Mouse (Mus musculus): ENCODE results near the gene Pwwp2a. TPM values are rescaled to one million over a fixed set of nuclear protein-coding genes. Genes with fewer than 3 reads are reported as not detected.

Gene Pwwp2a
- total and polyA plus RNA-seq, 2 experiments from 2014 or later = 16.6 to 29.8 TPM

- Histone ChIP-seq H3K27me3 (ENCODE audit: insufficient read depth, low read length) (no peaks in the 10 kb centered on the region), H3K4me3 (ENCODE audit: low read depth, low read length) (no peak overlapping the region), H3K27ac (ENCODE audit: low read depth, low read length) (peak overlapping the region; percentile 4; the same call in 1 of the 2 replicates), H3K9ac (no peak overlapping the region), H3K4me1 (ENCODE audit: insufficient read depth) (0 out of 2 replicates have a peak, but pooled peaks cover 7% of the 10 kb centered on the region), H3K9me3 (ENCODE audit: low read length) (no peaks in the 10 kb centered on the region), H3K36me3 (ENCODE audit: insufficient read depth) (no peaks in the 10 kb centered on the region), H3K4me2 (ENCODE audit: low read depth) (no peak overlapping the region)
- DNase-seq (peak; percentile 84), ATAC-seq (peak; percentile 95)
- TF ChIP-seq CTCF (IDR thresholded peaks at IDR 0.05; ENCODE audit: low read depth) = no peak
- WGBS = 5% methylated on average over 2 of the region's 2 CpGs
Observed at GRCm38 (mm10) chr11:43643180-43643591, 38.6 kb upstream of the Pwwp2a start.

DNA sequence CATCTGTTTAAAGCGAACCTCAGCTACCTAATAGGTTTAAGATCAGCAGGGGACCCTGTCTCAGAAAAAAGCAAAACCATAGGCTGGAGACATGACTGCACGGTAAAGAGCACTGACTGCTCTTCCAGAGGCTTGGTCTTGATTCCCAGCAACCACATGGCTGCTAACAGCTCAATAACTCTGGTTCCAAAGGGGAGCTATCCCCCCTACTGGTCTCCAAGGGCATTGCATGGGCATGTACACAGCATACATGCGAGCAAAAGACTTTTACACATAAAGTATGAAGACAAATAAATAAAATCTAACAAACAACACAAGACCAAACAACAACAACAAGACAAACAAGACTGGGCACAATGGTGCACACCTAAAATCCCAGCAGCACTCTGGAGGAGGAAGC is 36.5 kb upstream of the Pwwp2a start:
- Histone ChIP-seq H3K27ac (ENCODE audit: low read depth, low read length) (no peak overlapping the region), H3K9me3 (ENCODE audit: low read length) (no peaks in the 10 kb centered on the region), H3K27me3 (ENCODE audit: insufficient read depth, low read length) (no peaks in the 10 kb centered on the region), H3K4me2 (ENCODE audit: low read depth) (no peak overlapping the region), H3K4me1 (ENCODE audit: insufficient read depth) (0 out of 2 replicates have a peak, but pooled peaks cover 7% of the 10 kb centered on the region), H3K4me3 (ENCODE audit: low read depth, low read length) (no peak overlapping the region), H3K9ac (no peak overlapping the region), H3K36me3 (ENCODE audit: insufficient read depth) (no peaks in the 10 kb centered on the region)
- no peak for ATAC-seq
- 0 out of 2 replicates have a peak, but pooled peaks have one; percentile 25 for TF ChIP-seq CTCF (IDR thresholded peaks at IDR 0.05; ENCODE audit: low read depth)
- WGBS = 84% methylated on average over 3 of the region's 3 CpGs
- DNase-seq = no peak

DNA sequence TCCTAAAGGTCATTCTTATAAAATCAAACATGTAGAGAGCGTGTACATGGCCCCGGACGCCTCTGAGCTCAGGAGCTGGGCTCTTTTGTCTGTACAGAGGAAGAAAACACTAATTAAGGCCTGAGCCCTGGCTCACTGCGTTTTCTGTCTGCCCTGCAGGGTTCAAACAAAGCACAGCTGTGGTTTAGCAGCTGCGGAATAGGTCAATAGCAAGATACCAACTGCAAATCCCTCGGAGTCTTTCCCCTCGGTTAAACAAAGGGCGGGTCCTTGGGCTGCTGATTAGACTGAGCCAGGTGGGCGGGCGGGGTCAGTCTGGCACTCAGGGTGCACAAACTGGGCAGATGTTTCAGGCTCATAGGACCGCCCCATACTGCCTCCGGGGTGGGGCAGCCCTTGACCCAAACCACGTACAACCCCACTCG is 28.7 kb upstream of the Pwwp2a start:
- ATAC-seq (peak; percentile 27; the same call in 1 of the 2 replicates), DNase-seq (no peak)
- no peaks in the 10 kb centered on the region for H3K27me3 ChIP-seq (ENCODE audit: insufficient read depth, low read length)
- H3K4me3 ChIP-seq (ENCODE audit: low read depth, low read length) = no peak overlapping the region
- H3K9me3 ChIP-seq (ENCODE audit: low read length) = no peaks in the 10 kb centered on the region
- no peak overlapping the region for H3K27ac ChIP-seq (ENCODE audit: low read depth, low read length)
- no peak for TF ChIP-seq CTCF (IDR thresholded peaks at IDR 0.05; ENCODE audit: low read depth)
- no peak overlapping the region for H3K9ac ChIP-seq
- H3K36me3 ChIP-seq (ENCODE audit: insufficient read depth) = no peaks in the 10 kb centered on the region
- H3K4me2 ChIP-seq (ENCODE audit: low read depth) = no peak overlapping the region
- no peaks in the 10 kb centered on the region for H3K4me1 ChIP-seq (ENCODE audit: insufficient read depth)
- 24% methylated on average over 14 of the region's 14 CpGs for WGBS

GRCm38 (mm10) chr11:43656464-43656863 is 25.3 kb upstream of the Pwwp2a start:
- Histone ChIP-seq H3K9me3 (ENCODE audit: low read length) (no peaks in the 10 kb centered on the region), H3K9ac (no peak overlapping the region), H3K27ac (ENCODE audit: low read depth, low read length) (no peak overlapping the region), H3K36me3 (ENCODE audit: insufficient read depth) (no peaks in the 10 kb centered on the region), H3K4me2 (ENCODE audit: low read depth) (no peak overlapping the region), H3K4me1 (ENCODE audit: insufficient read depth) (no peaks in the 10 kb centered on the region), H3K4me3 (ENCODE audit: low read depth, low read length) (no peak overlapping the region), H3K27me3 (ENCODE audit: insufficient read depth, low read length) (no peaks in the 10 kb centered on the region)
- 77% methylated on average over 10 of the region's 10 CpGs for WGBS
- DNase-seq (no peak), ATAC-seq (no peak)
- no peak for TF ChIP-seq CTCF (IDR thresholded peaks at IDR 0.05; ENCODE audit: low read depth)

GRCm38 (mm10) chr11:43658010-43658409 is 23.8 kb upstream of the Pwwp2a start:
- H3K4me2 ChIP-seq (ENCODE audit: low read depth) = no peak overlapping the region
- H3K9ac ChIP-seq = no peak overlapping the region
- H3K27ac ChIP-seq (ENCODE audit: low read depth, low read length) = no peak overlapping the region
- no peaks in the 10 kb centered on the region for H3K4me1 ChIP-seq (ENCODE audit: insufficient read depth)
- DNase-seq = no peak
- TF ChIP-seq CTCF (IDR thresholded peaks at IDR 0.05; ENCODE audit: low read depth) = no peak
- 90% methylated on average over 1 of the region's 1 CpGs for WGBS
- no peak for ATAC-seq
- H3K36me3 ChIP-seq (ENCODE audit: insufficient read depth) = no peaks in the 10 kb centered on the region
- no peak overlapping the region for H3K4me3 ChIP-seq (ENCODE audit: low read depth, low read length)
- no peaks in the 10 kb centered on the region for H3K27me3 ChIP-seq (ENCODE audit: insufficient read depth, low read length)
- no peaks in the 10 kb centered on the region for H3K9me3 ChIP-seq (ENCODE audit: low read length)

DNA sequence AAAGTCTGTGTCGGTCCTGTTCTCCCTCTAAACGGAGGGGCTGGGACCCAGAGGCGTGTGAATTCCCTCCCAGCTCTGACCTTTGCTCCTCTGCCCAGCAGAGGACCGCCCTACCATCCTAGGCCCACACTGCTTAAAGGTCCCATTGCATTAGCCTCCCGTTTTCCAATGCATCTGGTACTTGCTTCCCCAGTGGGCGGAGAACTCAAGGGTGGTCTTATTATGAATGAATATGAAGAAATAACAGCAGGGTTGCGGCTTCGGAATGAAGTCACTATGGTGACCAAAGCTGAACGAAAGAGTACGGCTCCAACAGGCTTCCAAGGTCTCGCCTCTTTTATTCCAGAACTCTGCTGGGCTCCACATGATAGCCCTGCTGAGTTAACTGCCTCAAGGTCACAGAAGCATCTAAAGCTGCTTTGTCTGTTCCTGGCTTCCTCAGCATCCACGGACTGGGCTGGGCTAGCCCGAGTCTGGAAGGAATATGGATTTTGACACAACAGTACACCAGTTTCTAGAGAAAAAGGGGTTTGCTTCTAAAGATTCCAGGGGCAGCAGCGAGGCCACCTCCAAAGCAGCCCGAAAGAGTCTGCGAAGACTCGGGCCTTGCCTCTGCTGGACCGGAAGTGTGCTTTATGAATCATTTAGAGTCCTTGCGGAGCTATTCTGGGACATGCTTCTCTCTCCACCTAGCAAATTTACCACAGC is 14.6 kb upstream of the Pwwp2a start:
- ATAC-seq (peak; percentile 74), DNase-seq (peak; percentile 29)
- H3K4me1 ChIP-seq (ENCODE audit: insufficient read depth) = no peaks in the 10 kb centered on the region; the same call in 1 of the 2 replicates
- no peak overlapping the region for H3K4me3 ChIP-seq (ENCODE audit: low read depth, low read length)
- no peaks in the 10 kb centered on the region for H3K36me3 ChIP-seq (ENCODE audit: insufficient read depth)
- no peaks in the 10 kb centered on the region for H3K27me3 ChIP-seq (ENCODE audit: insufficient read depth, low read length)
- no peaks in the 10 kb centered on the region for H3K9me3 ChIP-seq (ENCODE audit: low read length)
- 49% methylated on average over 19 of the region's 19 CpGs for WGBS
- H3K9ac ChIP-seq = no peak overlapping the region
- no peak for TF ChIP-seq CTCF (IDR thresholded peaks at IDR 0.05; ENCODE audit: low read depth)
- no peak overlapping the region for H3K4me2 ChIP-seq (ENCODE audit: low read depth)
- H3K27ac ChIP-seq (ENCODE audit: low read depth, low read length) = peak overlapping the region; percentile 31; the same call in 1 of the 2 replicates

DNA sequence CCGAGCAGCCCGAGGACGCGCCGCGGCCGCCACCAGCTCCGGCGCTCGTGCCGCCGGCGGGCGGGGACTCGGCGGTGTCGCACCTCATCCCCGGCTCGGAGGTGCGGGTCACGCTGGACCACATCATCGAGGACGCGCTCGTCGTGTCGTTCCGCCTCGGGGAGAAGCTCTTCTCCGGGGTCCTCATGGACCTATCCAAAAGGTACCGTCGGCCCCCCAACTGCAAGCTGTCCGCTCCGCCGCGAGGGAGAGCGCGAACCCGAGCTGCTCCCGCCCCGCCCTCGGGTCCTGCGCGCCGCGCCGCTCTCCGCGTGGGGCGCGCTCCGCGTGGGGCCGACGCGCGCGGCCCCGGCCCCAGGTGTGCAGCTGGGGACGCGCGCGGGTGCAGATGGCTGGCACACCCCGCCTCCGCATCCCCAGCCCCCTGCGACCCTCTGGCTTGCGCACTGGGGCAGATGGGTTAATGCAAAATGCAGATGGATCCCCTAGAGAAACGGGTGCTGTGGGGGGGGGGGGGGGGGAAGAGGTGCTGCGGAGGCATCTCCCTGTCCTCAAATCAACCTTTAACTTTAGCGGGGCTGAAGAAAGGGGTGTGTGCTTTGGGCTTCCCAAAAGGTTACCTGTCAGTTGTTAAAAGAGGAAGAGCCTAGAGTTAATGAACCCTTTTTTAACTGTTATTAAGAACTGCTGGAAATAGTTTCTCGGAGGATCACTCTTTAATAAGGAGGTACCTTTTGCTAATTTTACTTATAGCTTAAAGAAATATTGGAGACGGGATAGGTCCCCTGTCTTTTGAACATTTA is 818 bp downstream of the Pwwp2a start:
- Histone ChIP-seq H3K9ac (peak overlapping the region; percentile 98), H3K27ac (ENCODE audit: low read depth, low read length) (peak overlapping the region; percentile 98), H3K4me1 (ENCODE audit: insufficient read depth) (peaks cover 10% of the 10 kb centered on the region; the same call in 1 of the 2 replicates), H3K9me3 (ENCODE audit: low read length) (no peaks in the 10 kb centered on the region), H3K4me2 (ENCODE audit: low read depth) (peak overlapping the region; percentile 54), H3K4me3 (ENCODE audit: low read depth, low read length) (peak overlapping the region; percentile 95), H3K27me3 (ENCODE audit: insufficient read depth, low read length) (no peaks in the 10 kb centered on the region), H3K36me3 (ENCODE audit: insufficient read depth) (peaks cover 4% of the 10 kb centered on the region)
- under 1% methylated on average over 72 of the region's 72 CpGs for WGBS
- peak; percentile 81 for DNase-seq
- ATAC-seq = peak; percentile 23
- TF ChIP-seq CTCF (IDR thresholded peaks at IDR 0.05; ENCODE audit: low read depth) = peak; percentile 19; the same call in 1 of the 2 replicates

Data from forebrain, postnatal 0 days (tissue).